Mouse (Mus musculus): Measurements from ENCODE around the gene Arhgap8.

DNA sequence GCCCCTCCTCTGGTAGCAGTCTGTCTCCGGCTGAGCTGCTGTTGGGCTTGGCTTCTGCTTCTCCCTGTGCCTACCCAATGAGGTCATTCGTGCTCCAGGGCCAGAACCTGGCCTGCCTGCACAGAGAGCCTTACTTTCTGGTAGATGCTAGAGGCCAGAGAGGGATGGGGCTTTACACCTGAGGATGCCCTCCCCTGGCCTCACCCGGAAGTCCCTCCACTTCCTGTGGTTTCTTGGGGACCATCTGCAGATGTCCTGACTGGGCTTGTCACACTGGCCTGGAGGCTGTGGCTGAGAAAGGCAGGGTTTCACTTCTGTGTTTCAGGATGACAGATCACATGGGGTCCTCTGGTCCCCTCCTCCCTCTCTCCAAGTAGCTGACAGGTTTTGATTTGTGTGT lies 34.4 kb upstream of the Arhgap8 start:
- no peak for TF ChIP-seq POLR2A (IDR thresholded peaks at IDR 0.05; ENCODE audit: borderline replicate concordance, insufficient read depth, low read length)
- no peak for TF ChIP-seq CTCF (IDR thresholded peaks at IDR 0.05; ENCODE audit: borderline replicate concordance, insufficient read depth, low read depth, low read length)

All from cerebellum, adult 2 months (tissue).